Mouse (Mus musculus) lung, embryonic 14.5 days (tissue): ENCODE measurements at regions not wholly inside any gene's neighbourhood (a gene's known extent, or its start where the extent isn't known, plus 50 kb on each side); places are given as distances from the start of the nearest gene placed in this dataset.

ENCODE experiments used
- ATAC-seq: fragments of 200-750 bp; cut with Nextera tagmentation; 2 replicates; pipeline ENCODE4 v1.8.0; 2017; ENCODE audit warnings: mild to moderate bottlenecking, moderate TSS enrichment, moderate library complexity; ENCODE audit not compliant: insufficient read depth
- DNase-seq: peaks from one replicate; pipeline ENCODE4 v3.0.0-alpha.2; 2015
- H3K27ac ChIP-seq: fragments of 300-500 bp; sonication (generic); 2 replicates; pipeline ENCODE4 v1.5.1; 2014; ENCODE audit warnings: low read depth, mild to moderate bottlenecking, moderate library complexity
- H3K27me3 ChIP-seq: fragments of 300-500 bp; sonication (generic); 2 replicates; pipeline ENCODE4 v1.6.1; 2014; ENCODE audit warnings: low read length, control low read depth; ENCODE audit not compliant: insufficient read depth
- H3K36me3 ChIP-seq: fragments of 300-500 bp; sonication (generic); 2 replicates; pipeline ENCODE4 v1.6.1; 2014; ENCODE audit warnings: control low read depth; ENCODE audit not compliant: insufficient read depth
- H3K4me1 ChIP-seq: fragments of 300-500 bp; sonication (generic); 2 replicates; pipeline ENCODE4 v1.6.1; 2014; ENCODE audit warnings: antibody characterized with exemption, control low read depth; ENCODE audit not compliant: insufficient read depth
- H3K4me2 ChIP-seq: fragments of 300-500 bp; sonication (generic); 2 replicates; pipeline ENCODE4 v1.6.1; 2014; ENCODE audit warnings: mild to moderate bottlenecking
- H3K4me3 ChIP-seq: fragments of 300-500 bp; sonication (generic); 2 replicates; pipeline ENCODE4 v1.5.1; 2014; ENCODE audit warnings: low read depth, low read length
- H3K9ac ChIP-seq: fragments of 300-500 bp; sonication (generic); 2 replicates; pipeline ENCODE4 v1.6.1; 2014
- H3K9me3 ChIP-seq: fragments of 300-500 bp; sonication (generic); 2 replicates; pipeline ENCODE4 v1.6.1; 2016; ENCODE audit warnings: low read depth, low read length, control low read depth
- CTCF ChIP-seq: IDR thresholded peaks from 2 replicates; pipeline ENCODE4 v1.5.1; 2016; ENCODE audit warnings: antibody characterized with exemption, low read depth
- WGBS: fragments of 180-500 bp; shearing (Covaris S2); extraction: QIAGEN DNeasy Blood & Tissue Kit; methylation state at CpG from one replicate; pipeline ENCODE4 v1.1.7; 2014; 5-methylcytosine and 5-hydroxymethylcytosine counted together

DNA sequence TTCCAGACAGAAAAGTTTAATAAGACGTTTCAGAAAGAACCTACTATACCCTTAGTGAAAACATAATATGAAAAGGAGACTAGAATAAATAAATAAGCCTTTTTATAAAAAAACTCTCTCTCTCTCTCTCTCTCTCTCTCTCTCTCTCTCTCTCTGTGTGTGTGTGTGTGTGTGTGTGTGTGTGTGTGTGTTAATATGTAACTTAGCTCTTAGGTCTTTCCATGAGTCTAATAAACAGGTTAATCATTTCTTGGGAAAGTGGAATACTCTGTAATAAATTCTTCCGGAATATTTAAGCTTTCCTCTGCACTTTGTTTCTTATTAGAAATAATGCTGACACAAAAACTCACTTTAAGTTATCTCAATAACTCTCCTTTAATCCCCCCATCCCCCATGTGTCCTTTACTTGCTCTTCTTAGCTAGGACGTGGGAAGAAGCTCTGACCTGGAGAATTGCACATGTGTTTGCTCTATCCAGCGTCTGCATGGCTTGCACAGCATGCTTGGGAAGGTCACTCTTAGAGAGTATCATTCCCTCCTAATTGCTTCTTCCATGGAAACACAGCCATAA, 403.3 kb downstream of the Ets1 start:
- Histone ChIP-seq H3K36me3 (no peaks in the 10 kb centered on the region), H3K27ac (no peak overlapping the region), H3K4me3 (no peak overlapping the region), H3K4me1 (no peaks in the 10 kb centered on the region), H3K9me3 (no peaks in the 10 kb centered on the region), H3K27me3 (no peaks in the 10 kb centered on the region), H3K9ac (no peak overlapping the region), H3K4me2 (no peak overlapping the region)
- DNase-seq (no peak), ATAC-seq (no peak)
- TF ChIP-seq CTCF = no peak
- 61% methylated on average over 4 of the region's 4 CpGs for WGBS

DNA sequence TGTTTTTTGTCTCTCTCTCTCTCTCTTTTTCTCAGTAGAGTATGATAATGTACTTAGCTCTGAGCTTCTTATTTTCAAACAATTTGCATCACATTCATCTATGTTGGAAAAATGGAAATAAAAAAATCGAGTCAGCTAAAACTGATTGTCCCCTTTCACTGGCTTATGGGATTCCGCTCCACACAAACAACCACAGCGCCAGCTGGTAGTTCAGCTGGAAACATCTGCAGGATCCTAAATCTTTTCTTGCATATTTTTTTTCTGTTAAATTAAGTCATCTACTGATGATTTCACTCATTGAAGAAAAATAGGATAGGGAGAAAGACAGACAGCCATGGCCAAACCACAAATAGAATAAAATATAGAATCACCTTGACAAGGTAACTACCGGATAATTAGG, 414.8 kb downstream of the Ets1 start:
- no peaks in the 10 kb centered on the region for H3K4me1 ChIP-seq
- H3K4me3 ChIP-seq = no peak overlapping the region
- no peak overlapping the region for H3K4me2 ChIP-seq
- H3K9ac ChIP-seq = no peak overlapping the region
- no peak overlapping the region for H3K27ac ChIP-seq
- H3K27me3 ChIP-seq = no peaks in the 10 kb centered on the region
- no peak for TF ChIP-seq CTCF
- WGBS = 84% methylated on average over 4 of the region's 4 CpGs
- DNase-seq = no peak
- no peaks in the 10 kb centered on the region for H3K36me3 ChIP-seq
- no peak for ATAC-seq
- H3K9me3 ChIP-seq = no peaks in the 10 kb centered on the region

DNA sequence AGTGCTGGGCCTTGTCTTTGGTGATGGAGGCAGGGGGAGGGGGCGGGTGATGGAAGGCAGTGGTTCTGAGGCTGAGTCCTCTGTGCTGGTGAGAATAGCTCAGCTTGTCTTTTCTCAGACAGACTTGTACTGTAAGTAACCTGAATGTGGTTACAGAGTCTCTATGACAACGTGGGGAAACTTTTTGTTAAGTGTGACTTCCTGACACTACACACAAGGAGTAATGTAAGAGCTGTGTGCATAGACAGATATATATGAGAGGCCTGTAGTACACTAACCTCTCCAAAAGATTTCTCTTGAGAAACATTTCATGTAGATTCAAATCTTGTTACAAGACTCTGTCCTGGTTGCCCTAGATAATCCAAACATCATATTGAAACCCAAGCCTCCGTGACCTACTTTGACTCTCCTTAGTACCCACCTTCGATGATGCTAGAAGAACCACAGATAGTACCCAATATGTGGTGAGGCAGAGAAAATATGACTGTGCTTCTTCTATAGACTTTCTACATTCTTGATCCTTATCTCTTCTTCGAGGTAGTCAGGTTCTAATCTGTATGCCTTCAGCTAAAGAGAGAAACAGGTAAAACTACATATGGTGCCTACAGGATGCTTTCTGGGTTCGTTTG, 424.7 kb downstream of the Ets1 start:
- no peak for DNase-seq
- H3K36me3 ChIP-seq = no peaks in the 10 kb centered on the region
- no peak for ATAC-seq
- H3K9ac ChIP-seq = no peak overlapping the region
- H3K4me1 ChIP-seq = no peaks in the 10 kb centered on the region
- no peak overlapping the region for H3K27ac ChIP-seq
- H3K4me2 ChIP-seq = no peak overlapping the region
- 70% methylated on average over 6 of the region's 6 CpGs for WGBS
- H3K27me3 ChIP-seq = no peaks in the 10 kb centered on the region
- no peaks in the 10 kb centered on the region for H3K9me3 ChIP-seq
- no peak overlapping the region for H3K4me3 ChIP-seq
- no peak for TF ChIP-seq CTCF

DNA sequence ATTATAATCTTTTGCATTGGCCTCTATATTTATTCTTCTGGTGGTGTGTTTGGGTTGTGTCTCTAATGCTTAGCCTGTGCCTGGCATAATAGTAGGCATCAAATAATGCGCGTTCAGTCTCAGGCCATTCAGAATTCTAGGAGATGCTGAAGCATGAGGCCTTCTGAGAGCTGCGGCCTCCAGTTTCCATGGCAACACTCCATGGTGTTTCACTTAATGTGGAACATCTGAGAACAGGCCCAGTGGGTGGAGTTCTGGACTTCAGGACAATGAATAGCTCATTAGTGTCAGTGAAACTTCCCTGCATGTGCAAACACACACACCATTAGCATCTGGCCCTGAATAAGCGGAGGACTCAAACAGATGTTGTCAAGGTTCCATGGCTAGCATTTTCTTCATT, 426.5 kb downstream of the Ets1 start:
- H3K9me3 ChIP-seq = no peaks in the 10 kb centered on the region
- H3K27me3 ChIP-seq = no peaks in the 10 kb centered on the region
- no peaks in the 10 kb centered on the region for H3K36me3 ChIP-seq
- 59% methylated on average over 4 of the region's 4 CpGs for WGBS
- no peak overlapping the region for H3K9ac ChIP-seq
- peak; percentile 30 for DNase-seq
- H3K4me2 ChIP-seq = no peak overlapping the region
- H3K27ac ChIP-seq = no peak overlapping the region
- no peak for ATAC-seq
- H3K4me1 ChIP-seq = no peaks in the 10 kb centered on the region
- no peak overlapping the region for H3K4me3 ChIP-seq
- TF ChIP-seq CTCF = no peak

DNA sequence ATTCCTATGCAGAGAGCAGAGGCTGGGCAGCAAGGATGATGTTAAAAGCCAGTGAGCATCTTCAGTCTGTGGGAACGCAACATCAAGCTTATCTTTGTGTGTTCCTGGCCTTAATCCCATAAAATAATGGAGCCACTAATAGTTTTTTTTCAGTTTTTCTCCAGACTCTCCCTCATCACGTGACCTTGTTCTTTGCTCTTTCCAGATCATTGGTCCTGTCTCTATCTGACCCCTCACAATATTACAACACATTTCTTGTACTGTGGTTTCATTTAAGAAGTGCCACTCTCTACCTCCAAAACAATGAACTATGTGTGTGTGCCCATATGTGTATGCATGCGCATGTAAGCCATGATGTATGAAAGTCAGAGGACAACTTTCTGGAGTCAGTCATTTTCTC, 429.3 kb downstream of the Ets1 start:
- whole genome bisulfite sequencing = 89% methylated on average over 3 of the region's 3 CpGs

GRCm38 (mm10) chr9:33067521-33067920, 431.5 kb downstream of the Ets1 start:
- no peak for TF ChIP-seq CTCF
- ATAC-seq (no peak), DNase-seq (no peak)
- Histone ChIP-seq H3K9me3 (no peaks in the 10 kb centered on the region), H3K9ac (no peak overlapping the region), H3K36me3 (no peaks in the 10 kb centered on the region), H3K27me3 (no peaks in the 10 kb centered on the region), H3K27ac (no peak overlapping the region), H3K4me2 (no peak overlapping the region), H3K4me1 (no peaks in the 10 kb centered on the region), H3K4me3 (no peak overlapping the region)
- 91% methylated on average over 1 of the region's 1 CpGs for WGBS

More for the DNA sequence above, 429.3 kb downstream of the Ets1 start:
- Histone ChIP-seq H3K4me2 (no peak overlapping the region), H3K9me3 (no peaks in the 10 kb centered on the region), H3K9ac (no peak overlapping the region), H3K36me3 (no peaks in the 10 kb centered on the region), H3K4me3 (no peak overlapping the region), H3K4me1 (no peaks in the 10 kb centered on the region), H3K27ac (no peak overlapping the region), H3K27me3 (no peaks in the 10 kb centered on the region)
- ATAC-seq = no peak
- DNase-seq = no peak
- TF ChIP-seq CTCF = no peak

DNA sequence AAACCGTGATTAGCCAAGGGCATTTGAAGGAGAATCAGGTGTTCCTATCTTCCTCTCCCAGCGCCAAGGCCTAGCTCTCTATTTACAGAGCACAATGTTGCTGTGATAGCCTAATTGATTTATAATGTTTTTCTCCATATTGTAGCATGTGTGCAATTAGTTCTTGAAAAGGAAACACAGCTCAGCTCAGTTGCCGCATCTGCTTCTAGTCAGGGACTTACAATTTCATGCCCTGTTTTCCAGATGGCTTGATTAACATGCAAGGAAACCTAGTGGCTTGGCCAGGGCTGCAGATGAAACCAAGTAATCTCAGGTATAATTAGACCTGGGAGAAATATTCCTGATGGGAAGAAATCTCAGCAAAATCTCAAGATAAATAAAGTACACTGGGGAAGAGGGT, 434.1 kb downstream of the Ets1 start:
- Histone ChIP-seq H3K4me3 (no peak overlapping the region), H3K4me1 (no peaks in the 10 kb centered on the region), H3K9ac (no peak overlapping the region), H3K27me3 (no peaks in the 10 kb centered on the region), H3K36me3 (no peaks in the 10 kb centered on the region), H3K9me3 (no peaks in the 10 kb centered on the region), H3K4me2 (no peak overlapping the region), H3K27ac (no peak overlapping the region)
- whole genome bisulfite sequencing = 67% methylated on average over 3 of the region's 3 CpGs
- no peak for TF ChIP-seq CTCF
- no peak for ATAC-seq
- no peak for DNase-seq
